8 mouse cellular contexts compared by ENCODE assay signal in the genomic region with DNA sequence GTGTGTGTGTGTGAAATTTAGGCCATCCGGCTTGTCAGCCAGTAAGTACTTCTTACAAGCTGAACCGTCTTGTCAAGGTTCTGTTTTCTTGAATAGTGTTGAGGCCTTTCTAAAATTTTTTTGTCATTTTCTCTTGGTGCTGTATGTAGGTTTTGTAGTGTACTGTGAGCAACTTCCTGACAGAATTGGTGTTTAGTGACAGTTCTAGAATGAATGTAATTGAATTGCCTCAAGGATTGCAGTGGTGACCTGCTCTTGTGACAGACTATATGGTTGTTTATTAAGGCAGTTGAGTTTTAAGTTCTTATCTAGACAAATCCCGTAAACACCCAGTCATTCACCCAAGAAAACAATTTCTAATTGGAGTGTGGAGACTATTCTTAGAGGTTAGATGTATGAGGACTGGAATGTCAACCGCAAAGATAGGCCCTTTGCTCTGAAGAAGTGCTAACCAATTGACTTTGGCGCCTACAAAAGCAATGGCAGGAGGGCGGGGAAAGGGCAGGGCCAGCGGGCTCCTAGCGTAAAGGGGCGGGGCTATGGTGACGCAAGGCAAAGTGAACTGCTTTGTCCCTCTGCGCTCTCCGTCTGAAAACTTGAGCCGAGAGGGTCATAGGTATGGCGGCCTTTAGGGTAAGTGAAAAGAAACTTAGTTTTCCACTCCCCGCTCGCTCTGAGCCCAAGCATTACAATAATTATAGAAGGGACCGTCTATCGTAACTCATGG. TPM values are rescaled to one million over a fixed set of nuclear protein-coding genes. Genes with fewer than 3 reads are reported as not detected.
DNase-seq lines count a peak whose midpoint lies in the region; ATAC-seq and TF ChIP-seq lines count a peak whose summit lies in the region.

A gene (plus strand): TSS at position 531 of the 727 bp plus-strand sequence.

- intact Hi-C loops in heart, postnatal 25 days (cut with DNase I): no loop called here

- peak within 1 kb of the TSS; percentile 74 to 94 for H3K4me3 ChIP-seq in ES-E14 (ENCODE audit: insufficient read depth in 1 of 2, low read depth in 1 of 2, low read length in 2 of 2, poor library complexity in 1 of 2, severe bottlenecking in 1 of 2)
- peak within 1 kb of the TSS; percentile 53 for H3K4me3 ChIP-seq in forebrain, embryonic 15.5 days
- H3K4me3 ChIP-seq in lung, adult 2 months (replicated peaks; ENCODE audit: extremely low read depth, low read depth, low read length): peak within 1 kb of the TSS; percentile 72

- peak; percentile 24; the same call in 1 of the 2 replicates for TF ChIP-seq POLR2A in lung, adult 2 months (IDR thresholded peaks at IDR 0.05; ENCODE audit: borderline replicate concordance, extremely low read depth, low read depth, low read length)

- TF ChIP-seq CTCF in lung, adult 2 months (IDR thresholded peaks at IDR 0.05; ENCODE audit: insufficient read depth, low read length): no peak

- no peaks in the 10 kb centered on the region for H3K4me1 ChIP-seq in ES-E14 (ENCODE audit: control insufficient read depth in 2 of 2, insufficient read depth in 2 of 2, low read length in 2 of 2, poor library complexity in 1 of 2)
- peaks cover 3% of the 10 kb centered on the region; the same call in 1 of the 2 replicates for H3K4me1 ChIP-seq in forebrain, embryonic 15.5 days
- H3K4me1 ChIP-seq in lung, adult 2 months (ENCODE audit: control insufficient read depth, insufficient read depth, low read length): no peaks in the 10 kb centered on the region

- peak within 1 kb of the TSS; percentile 81 for H3K9ac ChIP-seq in ES-E14 (ENCODE audit: insufficient read depth, low read depth, low read length, poor library complexity, severe bottlenecking)
- peak within 1 kb of the TSS; percentile 51 for H3K9ac ChIP-seq in forebrain, embryonic 15.5 days (replicated peaks)

- WGBS in forebrain, embryonic 15.5 days: 25% methylated on average over 18 of the region's 18 CpGs
- WGBS in lung, adult 2 months: 29% methylated on average over 18 of the region's 18 CpGs

- H3K27ac ChIP-seq in ES-E14 (ENCODE audit: insufficient read depth, low read depth, low read length, poor library complexity, severe bottlenecking): no peak within 1 kb of the TSS
- H3K27ac ChIP-seq in forebrain, embryonic 15.5 days (replicated peaks): no peak within 1 kb of the TSS

- peak; percentile 69 for DNase-seq in ES-E14 (ENCODE audit: low read depth, low spot score)
- peak; percentile 77 for DNase-seq in cerebellum, adult 11-12 months
- peak; percentile 70 for DNase-seq in heart, postnatal 25 days (ENCODE audit: low spot score)
- peak; percentile 57 to 87 for DNase-seq in layer of hippocampus, adult 18-20 months (ENCODE audit: low spot score in 2 of 2)
- DNase-seq in lung, adult 2 months: peak; percentile 87
- DNase-seq in thymus, adult 18-20 months: peak; percentile 62 to 73

- no peaks in the 10 kb centered on the region for H3K36me3 ChIP-seq in ES-E14 (ENCODE audit: control insufficient read depth, insufficient read depth, low read length, poor library complexity, severe bottlenecking)
- no peaks in the 10 kb centered on the region for H3K36me3 ChIP-seq in forebrain, embryonic 15.5 days

- in situ Hi-C loops in ES-E14 (cut with MboI; ENCODE audit: low sequenced_read_pairs in 2 of 2, unreplicated experiment in 2 of 2): no loop called here

- H3K27me3 ChIP-seq in forebrain, embryonic 15.5 days: no peaks in the 10 kb centered on the region

- H3K4me2 ChIP-seq in forebrain, embryonic 15.5 days (replicated peaks): peak within 1 kb of the TSS; percentile 40

- no peaks in the 10 kb centered on the region for H3K9me3 ChIP-seq in ES-E14 (ENCODE audit: control insufficient read depth, insufficient read depth, low read depth, low read length)
- H3K9me3 ChIP-seq in forebrain, embryonic 15.5 days: no peaks in the 10 kb centered on the region

- ATAC-seq in forebrain, embryonic 15.5 days (replicated peaks): peak; percentile 97
- peak; percentile 100 for ATAC-seq in neutrophil, adult 5-6 weeks (ENCODE audit: extremely low read depth, insufficient number of reproducible peaks, low FRiP score, poor library complexity, severe bottlenecking)

TF ChIP-seq in ES-E14, 5 proteins besides CTCF, POLR2A, EP300 and RAD21:
- TF ChIP-seq ZNF384 (IDR thresholded peaks at IDR 0.05; ENCODE audit: low read depth, low read length): no peak
- no peak for TF ChIP-seq ZC3H11A (IDR thresholded peaks at IDR 0.05; ENCODE audit: borderline replicate concordance, low read depth, low read length)
- no peak for TF ChIP-seq CHD2 (IDR thresholded peaks at IDR 0.05; ENCODE audit: low read depth, low read length)
- no peak for TF ChIP-seq MAFK (IDR thresholded peaks at IDR 0.05; ENCODE audit: insufficient read depth, low read depth, low read length)
- TF ChIP-seq HCFC1 (IDR thresholded peaks at IDR 0.05; ENCODE audit: borderline replicate concordance, insufficient read depth, low read length): no peak

RNA-seq across cellular contexts. Expression of the gene that starts here (rescaled TPM):
- 13.7 and 16.8 TPM in 2 replicates for total RNA-seq in ES-E14 (2012; rRNA removed)
- 23.1 and 24.1 TPM in 2 replicates for polyA plus RNA-seq in forebrain, embryonic 15.5 days (2015; fragmentation: Nextera tagmentation; extraction: Ambion mirVana)
- total RNA-seq in heart, postnatal 25 days (2021): 10 to 100 TPM; 65.7 to 73.1 TPM
- 1 to 10 TPM; 5.9 to 6.3 TPM for total RNA-seq in layer of hippocampus, adult 18-20 months (2021)
- polyA plus RNA-seq in lung, adult 2 months (2012; rRNA removed): 1.7 and 3.8 TPM in 2 replicates
- 8.5 and 12.0 TPM in 2 replicates for total RNA-seq in neutrophil, adult 5-6 weeks (2017)
